Mouse (Mus musculus) embryonic facial prominence, embryonic 14.5 days (tissue): ENCODE measurements around the gene Crabp2. TPM values are rescaled to one million over a fixed set of nuclear protein-coding genes. Genes with fewer than 3 reads are reported as not detected.

ENCODE experiments used
- ATAC-seq: fragments of 200-750 bp; cut with Nextera tagmentation; 2 replicates; pipeline ENCODE4 v1.8.0; 2017; ENCODE audit warnings: low read depth, moderate number of reproducible peaks, moderate TSS enrichment
- DNase-seq: peaks from one replicate; pipeline ENCODE4 v3.0.0-alpha.2; 2015; ENCODE audit warnings: low spot score
- H3K27ac ChIP-seq: fragments of 300-500 bp; sonication (generic); replicated peaks from 2 replicates; pipeline ENCODE4 v1.5.1; 2014; ENCODE audit warnings: low read depth, mild to moderate bottlenecking, low read length, moderate library complexity
- H3K27me3 ChIP-seq: fragments of 300-500 bp; sonication (generic); replicated peaks from 2 replicates; pipeline ENCODE4 v1.6.1; 2014; ENCODE audit warnings: low read length; ENCODE audit not compliant: control insufficient read depth, insufficient read depth
- H3K36me3 ChIP-seq: fragments of 300-500 bp; sonication (generic); 2 replicates; pipeline ENCODE4 v1.6.1; 2014; ENCODE audit warnings: low read length, mixed read lengths; ENCODE audit not compliant: control insufficient read depth, insufficient read depth
- H3K4me1 ChIP-seq: fragments of 300-500 bp; sonication (generic); 2 replicates; pipeline ENCODE4 v1.6.1; 2014; ENCODE audit warnings: antibody characterized with exemption, low read length; ENCODE audit not compliant: control insufficient read depth, insufficient read depth
- H3K4me2 ChIP-seq: fragments of 300-500 bp; sonication (generic); 2 replicates; pipeline ENCODE4 v1.6.1; 2014; ENCODE audit warnings: low read depth, mild to moderate bottlenecking, low read length, moderate library complexity, mixed read lengths
- H3K4me3 ChIP-seq: fragments of 300-500 bp; sonication (generic); 2 replicates; pipeline ENCODE4 v1.5.1; 2014; ENCODE audit warnings: low read depth, mild to moderate bottlenecking, low read length
- H3K9ac ChIP-seq: fragments of 300-500 bp; sonication (generic); 2 replicates; pipeline ENCODE4 v1.6.1; 2014; ENCODE audit warnings: low read depth, mild to moderate bottlenecking, low read length, moderate library complexity, mixed read lengths
- H3K9me3 ChIP-seq: fragments of 300-500 bp; sonication (generic); 2 replicates; pipeline ENCODE4 v1.6.1; 2016; ENCODE audit warnings: low read length; ENCODE audit not compliant: control insufficient read depth
- WGBS: fragments of 180-500 bp; shearing (Covaris S2); extraction: QIAGEN DNeasy Blood & Tissue Kit; methylation state at CpG from one replicate; pipeline ENCODE4 v1.1.7; 2014; 5-methylcytosine and 5-hydroxymethylcytosine counted together
- polyA plus RNA-seq: library from polyadenylated mRNA; unstranded; fragments of >200 nt; fragmentation: Nextera tagmentation; extraction: Ambion mirVana; gene quantifications from 2 replicates; pipeline ENCODE4 v1.2.1, GENCODE M21; 2014

The Crabp2 gene
- polyA plus RNA-seq, 1 experiment from 2014 or later = 145 TPM

DNA sequence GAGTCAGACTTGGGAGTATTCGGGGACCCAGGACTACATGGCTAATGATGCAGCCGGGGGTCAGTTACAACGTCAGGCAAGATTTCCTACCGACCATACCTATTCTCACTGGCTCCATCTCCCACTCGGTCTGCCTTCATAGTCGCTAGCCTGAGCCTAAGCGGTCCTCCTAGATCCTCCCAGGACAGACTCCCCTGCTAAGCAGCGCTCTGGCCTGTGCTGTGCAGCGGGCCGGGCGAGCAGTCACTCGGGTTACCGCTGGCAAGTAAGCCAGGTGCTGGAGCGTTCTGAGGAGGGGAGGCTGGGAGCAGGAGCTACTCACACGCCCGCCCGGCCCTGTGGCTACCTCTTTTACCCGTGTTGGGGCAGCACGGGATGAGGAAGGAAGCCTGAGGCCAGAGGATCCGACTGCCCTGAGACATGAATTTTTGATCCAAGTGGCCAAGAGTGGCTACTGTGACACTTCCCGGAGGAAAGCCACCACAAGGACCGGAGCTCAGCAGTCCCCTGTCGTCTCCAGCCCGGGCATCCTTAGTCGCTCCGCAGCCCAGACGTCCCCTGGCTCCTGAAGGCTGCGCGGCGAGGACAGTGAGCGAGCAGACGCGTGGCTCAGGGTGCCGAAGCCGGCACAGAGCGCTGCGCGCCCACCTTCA lies 50.9 kb downstream of the Crabp2 start:
- Histone ChIP-seq H3K4me2 (peak overlapping the region; percentile 76), H3K9me3 (no peaks in the 10 kb centered on the region), H3K4me3 (peak overlapping the region; percentile 47), H3K9ac (peak overlapping the region; percentile 51; the same call in 1 of the 2 replicates), H3K36me3 (no peaks in the 10 kb centered on the region), H3K4me1 (peaks cover 9% of the 10 kb centered on the region; the same call in 1 of the 2 replicates), H3K27me3 (peaks cover 99% of the 10 kb centered on the region), H3K27ac (no peak overlapping the region)
- ATAC-seq (no peak), DNase-seq (no peak)
- WGBS = 2% methylated on average over 28 of the region's 38 CpGs

DNA sequence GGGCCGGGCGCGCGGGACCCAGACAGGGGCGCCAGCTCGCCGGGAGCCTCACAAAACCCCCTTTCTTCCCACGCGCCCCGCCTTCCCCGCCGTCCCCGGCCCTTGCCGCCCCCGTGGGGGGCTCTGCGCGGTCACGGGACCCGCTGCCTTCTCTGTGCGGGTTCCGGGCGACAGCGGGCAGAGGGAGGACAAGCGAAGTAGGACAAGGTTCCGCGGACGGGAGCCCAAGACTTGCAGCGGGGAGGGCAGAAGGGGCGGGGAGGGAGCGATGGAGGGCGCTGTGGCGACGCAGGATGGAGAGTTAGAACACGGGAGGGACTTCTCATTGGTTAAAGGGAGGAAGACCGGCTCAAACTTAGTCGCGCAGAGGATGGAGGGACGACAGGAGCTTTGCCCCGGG lies 51.7 kb downstream of the Crabp2 start, which contains the start of gene Bcan:
Gene Bcan, minus strand, starts transcription at position 50 of the 400 bp plus-strand sequence.
- no peak within 1 kb of the TSS for H3K27ac ChIP-seq
- no peaks in the 10 kb centered on the region for H3K9me3 ChIP-seq
- peak within 1 kb of the TSS; percentile 76 for H3K4me2 ChIP-seq
- peaks cover 95% of the 10 kb centered on the region for H3K27me3 ChIP-seq
- H3K9ac ChIP-seq = peak within 1 kb of the TSS; percentile 51
- under 1% methylated on average over 26 of the region's 39 CpGs for WGBS
- peak within 1 kb of the TSS; percentile 47 for H3K4me3 ChIP-seq
- ATAC-seq = no peak
- H3K4me1 ChIP-seq = peaks cover 9% of the 10 kb centered on the region; the same call in 1 of the 2 replicates
- peak; percentile 11 for DNase-seq
- H3K36me3 ChIP-seq = no peaks in the 10 kb centered on the region

DNA sequence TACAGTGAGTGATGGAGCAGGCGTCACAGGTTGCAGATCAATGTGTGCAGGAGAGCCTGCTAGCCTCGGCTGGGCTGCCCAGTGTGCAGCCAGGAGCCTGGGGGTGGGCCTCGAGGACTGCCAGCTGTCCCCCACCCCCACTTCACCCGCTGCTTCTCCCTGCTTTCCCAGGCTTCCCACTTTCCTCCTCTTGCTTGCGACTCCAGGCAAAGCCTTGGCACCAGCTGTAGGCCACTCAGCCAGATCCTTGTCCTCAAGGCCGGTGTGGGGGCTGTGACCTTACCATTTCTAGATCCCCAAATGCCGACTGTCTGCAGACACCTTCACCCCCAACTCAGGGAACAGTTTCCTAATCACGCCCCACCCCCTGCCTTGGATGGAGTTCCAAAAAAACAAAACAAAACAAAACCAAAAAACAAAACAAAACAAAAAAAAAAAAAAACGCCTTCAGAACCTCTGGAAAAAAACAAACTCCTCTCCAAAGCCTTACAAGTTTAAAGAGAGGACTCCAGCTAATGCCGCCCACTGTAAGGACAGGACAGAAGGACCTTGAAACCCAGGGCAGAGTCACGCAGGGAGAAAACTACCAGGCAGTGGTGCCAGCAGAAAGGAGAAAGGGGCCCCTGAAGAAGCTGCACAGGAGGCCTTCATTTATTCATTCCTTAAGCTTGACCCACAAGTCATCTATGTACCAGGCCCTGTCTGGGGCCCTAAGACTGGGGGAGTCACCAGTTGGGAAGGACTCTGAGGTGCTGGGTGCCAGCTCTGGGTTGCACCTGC lies 52.5 kb downstream of the Crabp2 start:
- no peak overlapping the region for H3K9ac ChIP-seq
- H3K4me1 ChIP-seq = peaks cover 9% of the 10 kb centered on the region; the same call in 1 of the 2 replicates
- H3K27me3 ChIP-seq = peaks cover 86% of the 10 kb centered on the region
- peak overlapping the region; percentile 47 for H3K4me3 ChIP-seq
- H3K36me3 ChIP-seq = no peaks in the 10 kb centered on the region
- no peak overlapping the region for H3K27ac ChIP-seq
- peak overlapping the region; percentile 76; the same call in 1 of the 2 replicates for H3K4me2 ChIP-seq
- 18% methylated on average over 9 of the region's 11 CpGs for WGBS
- no peak for DNase-seq
- 0 out of 2 replicates have a peak, but pooled peaks cover 3% of the 10 kb centered on the region for H3K9me3 ChIP-seq
- ATAC-seq = no peak

DNA sequence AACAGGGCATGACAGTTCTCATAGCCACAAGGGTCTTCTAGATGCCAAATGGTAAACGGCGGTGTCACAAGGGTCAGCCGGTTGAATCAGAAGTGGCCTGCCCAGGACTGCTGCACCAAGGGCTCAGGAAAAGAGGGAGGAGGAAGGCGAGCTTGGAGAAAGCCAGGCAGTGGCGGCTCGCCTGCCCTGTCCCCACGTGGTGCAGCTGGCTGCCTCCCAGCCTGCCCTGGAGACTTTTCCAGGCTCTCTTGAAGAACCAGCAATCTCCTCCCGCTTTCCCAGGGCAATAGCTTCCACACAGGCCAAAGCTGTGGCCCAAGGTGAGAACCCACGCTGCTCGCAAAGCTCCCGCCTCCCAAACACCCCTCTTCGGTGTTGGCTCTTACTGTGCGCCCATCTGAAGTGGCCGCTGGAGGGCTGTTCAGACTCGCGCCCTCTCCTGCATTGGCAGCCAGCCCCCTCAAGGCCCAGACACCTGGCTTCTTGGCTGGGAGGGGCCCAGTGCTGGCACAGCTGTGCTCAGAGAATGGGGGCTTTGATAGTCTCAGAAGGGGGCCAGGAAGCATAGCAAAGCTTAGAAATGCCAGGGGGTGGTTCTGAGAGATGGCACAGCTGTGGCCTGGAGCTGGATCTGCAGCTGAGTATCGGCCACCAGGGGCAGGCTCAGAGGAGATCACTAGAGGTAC lies 54.0 kb downstream of the Crabp2 start:
- ATAC-seq = peak; percentile 56
- peak; percentile 9 for DNase-seq
- Histone ChIP-seq H3K4me3 (no peak overlapping the region), H3K4me1 (peaks cover 9% of the 10 kb centered on the region; the same call in 1 of the 2 replicates), H3K36me3 (no peaks in the 10 kb centered on the region), H3K27ac (no peak overlapping the region), H3K9me3 (0 out of 2 replicates have a peak, but pooled peaks cover 8% of the 10 kb centered on the region), H3K4me2 (no peak overlapping the region), H3K9ac (no peak overlapping the region), H3K27me3 (peaks cover 72% of the 10 kb centered on the region)
- 7% methylated on average over 13 of the region's 17 CpGs for WGBS

Other genes starting within 250 kb of the Crabp2 start
- gene Lrrc71, start 200.0 kb upstream of the Crabp2 start, polyA plus RNA-seq = 0.60 and 1.5 TPM in 2 replicates
- 16.2 and 19.5 TPM in 2 replicates for gene Ntrk1, start 153.5 kb upstream of the Crabp2 start, polyA plus RNA-seq
- gene Insrr, start 151.7 kb upstream of the Crabp2 start, polyA plus RNA-seq = 1.2 and 1.6 TPM in 2 replicates
- gene Pear1, start 124.4 kb upstream of the Crabp2 start, polyA plus RNA-seq = 26.7 and 29.6 TPM in 2 replicates
- gene Sh2d2a, start 101.9 kb upstream of the Crabp2 start, polyA plus RNA-seq = 0.08 TPM in 1 of 2 replicates, not detected in the other
- 13.0 and 13.5 TPM in 2 replicates for gene Prcc, start 63.1 kb upstream of the Crabp2 start, polyA plus RNA-seq
- 205 and 217 TPM in 2 replicates for gene Hdgf, start 42.3 kb upstream of the Crabp2 start, polyA plus RNA-seq
- 64.8 and 66.6 TPM in 2 replicates for gene Mrpl24, start 29.2 kb upstream of the Crabp2 start, polyA plus RNA-seq
- 20.9 and 22.9 TPM in 2 replicates for gene Isg20l2, start 18.4 kb upstream of the Crabp2 start, polyA plus RNA-seq
- 12.8 and 13.3 TPM in 2 replicates for gene Rrnad1, start 17.9 kb upstream of the Crabp2 start, polyA plus RNA-seq
- gene Nes, start 22.4 kb downstream of the Crabp2 start, polyA plus RNA-seq = 36.4 and 40.5 TPM in 2 replicates
- 0.63 and 1.1 TPM in 2 replicates for gene Bcan, start 51.6 kb downstream of the Crabp2 start, polyA plus RNA-seq
- not detected in 2 replicates for gene Hapln2, start 78.9 kb downstream of the Crabp2 start, polyA plus RNA-seq
- gene Gpatch4, start 94.4 kb downstream of the Crabp2 start, polyA plus RNA-seq = 28.0 and 29.8 TPM in 2 replicates
- gene Naxe, start 109.8 kb downstream of the Crabp2 start, polyA plus RNA-seq = 179 and 193 TPM in 2 replicates
- gene Ttc24, start 129.6 kb downstream of the Crabp2 start, polyA plus RNA-seq = 0.17 and 0.31 TPM in 2 replicates
- gene Iqgap3, start 133.3 kb downstream of the Crabp2 start, polyA plus RNA-seq = 16.2 and 21.0 TPM in 2 replicates
- gene Mef2d, start 193.7 kb downstream of the Crabp2 start, polyA plus RNA-seq = 36.8 and 41.7 TPM in 2 replicates